Mouse (Mus musculus): ENCODE data around the gene Il1rl2.
"Not testable (repeated sequence)": the region's sequence is repeated elsewhere in the genome, so short reads cannot be mapped to it uniquely, and the experiment has no call there.

Il1rl2 gene

GRCm38 (mm10) chr1:40324457-40324856 lies at the start of gene Il1rl2:
Gene Il1rl2, plus strand, starts transcription at chr1:40324610.
- DNase-seq (ENCODE audit: low spot score) = no peak

GRCm38 (mm10) chr1:40275285-40276013 lies 49.0 kb upstream of the Il1rl2 start:
- DNase-seq (ENCODE audit: low spot score) = no peak

GRCm38 (mm10) chr1:40277944-40278343 lies 46.5 kb upstream of the Il1rl2 start:
- DNase-seq (ENCODE audit: low spot score) = no peak

- no peak for DNase-seq (ENCODE audit: low spot score)
Measured at GRCm38 (mm10) chr1:40278720-40279119, 45.7 kb upstream of the Il1rl2 start.

- no peak for DNase-seq (ENCODE audit: low spot score)
Measured at GRCm38 (mm10) chr1:40279182-40279743, 45.1 kb upstream of the Il1rl2 start.

- DNase-seq (ENCODE audit: low spot score) = no peak
Measured at GRCm38 (mm10) chr1:40281950-40282349, 42.5 kb upstream of the Il1rl2 start.

- no peak for DNase-seq (ENCODE audit: low spot score)
Measured at GRCm38 (mm10) chr1:40282394-40282793, 42.0 kb upstream of the Il1rl2 start.

GRCm38 (mm10) chr1:40283995-40284394 lies 40.4 kb upstream of the Il1rl2 start:
- no peak for DNase-seq (ENCODE audit: low spot score)

- DNase-seq (ENCODE audit: low spot score) = no peak
Measured at GRCm38 (mm10) chr1:40290489-40291255, 33.7 kb upstream of the Il1rl2 start.

- no peak for DNase-seq (ENCODE audit: low spot score)
Measured at GRCm38 (mm10) chr1:40292231-40292630, 32.2 kb upstream of the Il1rl2 start.

- no peak for DNase-seq (ENCODE audit: low spot score)
Measured at GRCm38 (mm10) chr1:40293891-40294290, 30.5 kb upstream of the Il1rl2 start.

GRCm38 (mm10) chr1:40294824-40295223 lies 29.6 kb upstream of the Il1rl2 start:
- no peak for DNase-seq (ENCODE audit: low spot score)

GRCm38 (mm10) chr1:40298053-40298452 lies 26.4 kb upstream of the Il1rl2 start:
- DNase-seq (ENCODE audit: low spot score) = no peak

GRCm38 (mm10) chr1:40303179-40303866 lies 21.1 kb upstream of the Il1rl2 start:
- DNase-seq (ENCODE audit: low spot score) = no peak

- not testable (repeated sequence) for DNase-seq (ENCODE audit: low spot score)
Measured at GRCm38 (mm10) chr1:40304321-40304720, 20.1 kb upstream of the Il1rl2 start.

GRCm38 (mm10) chr1:40306111-40306510 lies 18.3 kb upstream of the Il1rl2 start:
- DNase-seq (ENCODE audit: low spot score) = no peak

GRCm38 (mm10) chr1:40311123-40311522 lies 13.3 kb upstream of the Il1rl2 start:
- DNase-seq (ENCODE audit: low spot score) = no peak

GRCm38 (mm10) chr1:40311625-40312024 lies 12.8 kb upstream of the Il1rl2 start:
- DNase-seq (ENCODE audit: low spot score) = no peak

- no peak for DNase-seq (ENCODE audit: low spot score)
Measured at GRCm38 (mm10) chr1:40314016-40314415, 10.4 kb upstream of the Il1rl2 start.

GRCm38 (mm10) chr1:40317657-40318056 lies 6.8 kb upstream of the Il1rl2 start:
- DNase-seq (ENCODE audit: low spot score) = no peak

- DNase-seq (ENCODE audit: low spot score) = no peak
Measured at GRCm38 (mm10) chr1:40321824-40322223, 2.6 kb upstream of the Il1rl2 start.

GRCm38 (mm10) chr1:40322543-40322942 lies 1.9 kb upstream of the Il1rl2 start:
- DNase-seq (ENCODE audit: low spot score) = no peak

Measured in urinary bladder, postnatal 10 days (tissue).